Mouse (Mus musculus) kidney, postnatal 25 days (tissue): ENCODE data around the gene Hlcs.
A peak's percentile ranks its signal among the peaks of the same experiment; 100 is the strongest.

Experiments
- DNase-seq, 2 experiments: peaks; one replicate each; pipeline ENCODE4 v3.0.0; 2021; ENCODE audit warnings: mixed read lengths in 2 of 2

Hlcs gene

DNA sequence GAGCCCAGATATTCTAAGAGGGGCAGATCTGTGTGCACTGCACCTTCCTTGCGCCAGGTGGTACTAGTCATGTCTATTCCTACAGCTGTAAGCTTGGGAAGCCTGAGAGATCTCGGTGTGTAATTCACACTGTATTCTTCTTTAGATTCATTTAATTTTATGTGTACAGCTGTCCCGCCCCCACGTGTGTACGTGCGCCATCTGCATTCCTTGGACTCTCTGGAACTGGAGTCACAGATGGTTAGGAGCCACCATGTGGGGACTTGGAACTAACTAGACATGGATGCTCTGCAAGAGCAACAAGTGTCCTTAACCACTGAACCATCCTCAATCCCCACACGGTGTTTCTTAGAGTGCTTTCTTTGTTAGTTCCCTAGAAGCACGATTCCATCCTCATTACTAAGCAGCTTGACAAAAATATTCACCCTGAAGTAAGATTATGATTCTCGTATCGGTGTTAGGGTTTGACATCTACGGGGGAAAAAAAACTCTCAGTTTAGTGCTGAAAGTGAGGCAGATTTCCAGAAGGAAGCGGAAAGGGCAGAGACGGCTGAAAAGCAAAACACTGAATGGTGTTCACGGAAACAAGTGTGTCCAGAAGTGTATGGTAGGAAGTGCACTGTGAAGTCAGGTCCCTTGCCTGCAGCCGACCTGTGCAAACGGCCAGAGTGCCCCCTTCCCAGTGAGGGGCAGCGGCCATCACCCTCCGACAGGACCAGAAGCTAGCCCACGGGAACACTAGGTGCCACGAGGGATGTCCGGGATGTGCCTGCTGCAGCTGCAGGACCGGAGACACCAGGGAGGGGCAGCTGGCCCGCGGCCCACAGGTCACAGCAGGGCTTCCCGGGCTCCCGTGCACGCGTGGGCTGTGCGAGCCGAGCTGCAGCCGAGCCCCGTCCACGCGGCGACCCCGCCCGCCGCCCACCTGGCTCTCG lies 24.0 kb downstream of the Hlcs start:
- peak; percentile 31 to 64 for DNase-seq

DNA sequence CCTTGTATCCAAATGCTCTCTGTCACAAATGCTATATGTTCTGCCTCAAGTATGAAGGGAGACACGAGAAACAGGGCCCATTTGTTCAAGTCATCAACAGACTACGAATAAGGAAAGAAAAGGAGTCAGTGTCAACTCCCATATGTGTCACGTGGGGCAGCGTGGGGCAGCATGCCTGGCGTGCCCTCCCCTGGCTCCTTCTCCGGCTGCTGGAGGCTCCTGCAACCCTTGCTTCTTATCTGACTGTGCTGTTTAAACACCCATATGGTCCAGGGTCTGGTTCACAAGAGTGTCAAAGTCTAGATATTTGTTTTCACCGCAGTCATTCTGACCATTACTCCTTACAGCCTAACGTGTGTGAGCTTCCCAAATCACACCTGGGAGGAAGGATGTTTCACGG lies 25.5 kb downstream of the Hlcs start:
- no peak for DNase-seq

DNA sequence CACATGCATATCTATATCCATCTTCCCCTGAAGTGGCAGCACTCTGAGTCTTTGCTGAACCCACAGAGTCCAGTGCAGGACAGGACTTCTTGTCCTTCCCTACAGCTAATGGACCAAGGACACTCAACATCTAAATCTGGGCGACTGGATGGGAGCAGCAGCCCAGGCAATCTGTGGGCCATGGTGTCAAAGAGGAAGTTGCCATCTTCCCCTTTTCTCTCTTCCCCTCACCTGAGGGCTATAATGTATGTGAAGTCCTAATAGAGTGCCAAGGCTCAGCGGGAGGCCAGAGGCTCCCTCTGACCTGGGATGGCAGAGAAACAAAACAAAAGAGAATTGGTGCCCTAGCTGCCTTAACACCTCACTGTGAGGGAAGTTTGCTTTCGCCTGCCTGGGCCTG lies 29.4 kb downstream of the Hlcs start:
- DNase-seq: no peak

DNA sequence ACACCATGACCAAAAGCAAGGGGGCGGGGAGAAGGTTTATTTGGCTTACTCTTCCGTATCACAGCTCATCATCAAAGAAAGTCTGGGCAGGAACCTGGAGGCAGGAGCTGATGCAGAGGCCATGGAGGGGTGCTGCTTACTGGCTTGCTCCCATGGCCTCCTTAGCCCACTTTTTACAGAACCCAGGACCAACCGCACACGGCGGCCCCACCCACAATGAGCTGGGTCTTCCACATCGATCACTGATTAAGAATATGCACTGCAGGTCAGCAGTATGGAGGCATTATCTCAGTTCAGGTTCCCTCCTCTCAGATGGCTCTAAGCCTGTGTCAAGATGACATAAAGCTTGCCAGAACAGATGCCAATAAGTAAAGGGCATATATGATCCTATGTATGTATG lies 42.5 kb downstream of the Hlcs start:
- no peak for DNase-seq

DNA sequence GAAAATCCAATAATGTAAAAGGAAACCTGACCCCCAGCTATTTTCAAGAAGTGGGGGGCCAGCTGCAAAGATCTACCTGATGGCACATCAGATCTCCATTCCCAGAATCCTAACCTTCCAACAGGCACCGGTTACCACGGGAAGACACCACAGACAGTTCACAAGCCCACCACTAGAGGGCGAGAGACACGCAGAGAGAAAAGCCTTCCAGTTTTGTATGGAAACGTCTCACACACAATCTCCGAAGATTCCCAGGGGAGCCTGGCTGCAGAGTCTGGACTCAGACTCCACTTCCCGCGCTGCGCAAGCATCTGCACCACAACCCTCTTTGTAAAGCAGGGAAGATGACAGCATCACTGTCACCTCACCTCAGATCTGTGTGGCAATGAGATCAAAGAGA lies 43.7 kb downstream of the Hlcs start:
- peak; percentile 88 to 92 for DNase-seq

DNA sequence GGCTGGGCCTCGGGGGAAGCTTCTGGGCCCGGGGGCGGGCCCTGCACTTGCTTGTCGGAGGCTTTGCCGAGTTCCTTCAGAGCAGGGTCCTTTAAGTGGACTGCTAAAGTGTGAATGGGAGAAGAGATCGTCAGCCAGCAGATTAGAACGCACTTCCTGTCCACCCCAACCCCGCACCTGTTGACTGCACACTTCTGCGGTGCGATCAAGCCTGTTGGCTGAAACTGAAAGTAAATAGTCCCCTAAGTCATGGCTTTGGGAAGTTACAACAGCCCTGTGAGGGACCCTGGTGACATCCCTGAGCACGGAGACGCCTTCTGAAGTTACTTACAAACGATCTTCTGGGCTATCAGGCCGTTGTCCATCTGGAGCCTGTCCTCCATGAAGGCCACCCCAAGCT lies 45.2 kb downstream of the Hlcs start:
- DNase-seq: no peak

DNA sequence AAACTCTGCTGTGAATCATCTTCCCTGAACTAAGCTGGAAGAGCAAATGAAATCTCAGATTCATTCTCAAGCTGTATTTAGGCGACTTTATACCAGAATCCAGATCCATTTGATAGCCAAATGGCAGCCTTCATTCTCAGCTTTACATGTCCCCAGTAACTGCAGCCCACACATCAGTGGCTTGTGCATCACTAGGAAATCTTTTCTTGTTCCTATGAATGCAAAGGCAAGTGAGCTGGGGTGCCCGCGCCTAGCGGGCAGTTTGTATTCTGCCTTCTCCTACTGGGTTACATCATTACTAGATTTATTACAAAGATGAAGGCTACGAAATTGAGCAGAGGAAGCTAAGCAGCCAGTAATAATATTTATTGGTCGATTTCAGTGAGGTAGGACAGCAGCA lies 48.8 kb downstream of the Hlcs start:
- no peak for DNase-seq

DNA sequence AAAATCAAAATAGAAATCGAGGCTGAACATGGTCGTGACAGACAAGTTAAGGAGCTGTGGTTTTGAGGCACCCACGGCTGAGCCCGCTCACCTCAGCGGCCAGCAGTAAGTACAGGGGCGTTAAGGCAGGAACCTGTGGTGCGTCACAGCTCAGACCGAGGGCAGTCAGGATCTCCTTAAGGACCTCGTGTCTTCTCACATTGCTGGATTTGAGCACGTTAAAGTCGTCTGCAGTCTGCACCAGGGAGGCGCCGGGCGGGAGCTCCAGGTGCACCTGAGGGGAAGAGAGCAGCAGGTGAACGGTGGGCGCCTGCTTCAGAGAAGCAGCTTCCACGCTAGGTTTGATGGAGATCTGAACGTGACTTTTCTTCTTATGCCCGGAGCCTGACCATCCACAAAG lies 50.9 kb downstream of the Hlcs start:
- DNase-seq: peak in 1 of 2 experiments; percentile 27

DNA sequence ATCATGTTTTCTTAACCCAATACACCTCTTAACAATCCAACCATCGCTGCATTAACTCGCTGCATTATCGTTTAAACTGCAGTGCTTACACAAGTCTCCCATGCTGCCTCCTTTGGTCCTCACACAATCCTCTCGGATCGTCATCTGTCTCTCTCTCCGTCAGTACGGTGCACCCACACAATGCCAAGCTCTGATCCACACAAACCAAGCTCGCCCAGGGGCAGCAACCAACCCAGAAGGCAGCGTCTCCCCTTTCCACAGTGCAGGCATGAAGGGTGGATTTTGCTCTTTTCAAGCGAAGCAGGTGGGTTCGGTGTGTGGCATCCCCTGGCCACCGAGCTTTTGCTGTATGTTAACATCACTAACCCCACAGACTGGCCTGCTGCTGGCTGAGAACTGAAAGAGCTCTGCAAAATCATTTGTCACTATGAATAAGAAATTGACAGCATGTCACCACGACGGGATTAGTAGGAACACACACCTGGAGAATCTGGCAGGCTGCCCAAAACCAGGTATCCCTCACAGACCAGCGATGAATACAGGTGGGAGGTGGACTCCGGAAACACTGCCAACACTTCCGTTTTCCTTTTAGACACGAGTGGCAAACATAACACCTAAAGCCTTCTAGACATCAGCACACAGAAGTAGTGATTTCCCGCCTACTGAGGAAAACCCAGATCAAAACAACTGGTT lies 52.3 kb downstream of the Hlcs start:
- peak in 1 of 2 experiments; percentile 11 for DNase-seq

DNA sequence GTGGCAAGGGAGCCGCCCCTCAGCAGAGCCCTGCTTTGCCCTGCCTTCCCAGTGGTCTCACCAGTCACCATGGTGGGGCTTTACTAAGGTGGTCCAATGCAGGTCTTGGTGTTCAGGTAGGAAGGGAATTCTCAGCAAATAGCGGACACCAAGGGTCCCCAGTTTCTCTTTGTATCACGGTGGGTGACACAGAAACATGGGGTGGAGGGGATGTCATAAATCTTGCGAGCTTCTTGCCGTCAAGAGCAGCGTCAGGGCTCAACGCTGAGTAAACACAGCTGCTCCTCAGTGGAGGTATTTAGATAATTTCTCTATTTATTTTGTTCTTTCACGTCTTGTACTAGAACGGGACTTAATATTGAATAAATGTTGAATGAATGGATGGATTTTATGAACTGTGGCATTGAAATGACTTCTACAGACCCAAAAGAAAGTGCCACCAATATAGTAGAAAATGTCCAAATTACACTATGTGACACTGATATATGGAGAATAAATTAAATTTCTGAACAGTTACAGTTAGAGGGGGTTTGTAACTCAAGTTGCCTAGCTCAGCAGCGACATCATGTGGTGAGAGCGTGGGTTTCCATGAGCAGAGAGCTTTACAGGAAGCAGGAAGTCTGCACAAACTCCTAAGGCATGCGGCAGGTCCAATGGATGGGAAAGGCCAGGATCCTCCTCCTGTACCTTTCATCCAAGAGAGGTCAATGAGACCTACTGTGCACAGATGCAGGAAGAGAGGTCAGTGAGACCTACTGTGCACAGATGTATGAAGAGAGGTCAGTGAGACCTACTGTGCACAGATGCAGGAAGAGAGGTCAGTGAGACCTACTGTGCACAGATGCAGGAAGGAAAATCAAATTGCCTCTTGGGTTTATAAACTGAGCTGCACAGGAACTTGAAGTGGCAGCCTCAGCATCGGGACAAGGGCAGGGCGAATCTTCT lies 54.7 kb downstream of the Hlcs start:
- peak; percentile 81 to 88 for DNase-seq

DNA sequence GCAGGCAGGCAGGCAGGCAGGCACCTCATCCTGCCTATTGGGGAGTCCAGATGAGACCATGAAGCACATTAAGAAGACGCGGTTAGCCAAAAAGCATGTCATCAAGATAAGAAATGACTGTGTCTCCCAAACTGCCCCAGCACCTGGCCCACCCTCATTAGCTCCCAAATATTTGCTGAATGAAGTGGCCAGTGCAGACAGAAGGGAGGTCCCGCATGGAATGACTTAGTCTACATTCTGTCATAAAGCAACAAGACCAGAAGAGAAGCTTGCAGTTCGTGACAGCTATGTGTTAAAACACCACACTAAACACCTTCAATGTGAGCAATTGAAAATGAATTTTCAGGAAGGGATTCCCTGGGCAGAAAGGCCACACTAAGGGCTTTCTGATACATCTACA lies 57.8 kb downstream of the Hlcs start:
- no peak for DNase-seq

DNA sequence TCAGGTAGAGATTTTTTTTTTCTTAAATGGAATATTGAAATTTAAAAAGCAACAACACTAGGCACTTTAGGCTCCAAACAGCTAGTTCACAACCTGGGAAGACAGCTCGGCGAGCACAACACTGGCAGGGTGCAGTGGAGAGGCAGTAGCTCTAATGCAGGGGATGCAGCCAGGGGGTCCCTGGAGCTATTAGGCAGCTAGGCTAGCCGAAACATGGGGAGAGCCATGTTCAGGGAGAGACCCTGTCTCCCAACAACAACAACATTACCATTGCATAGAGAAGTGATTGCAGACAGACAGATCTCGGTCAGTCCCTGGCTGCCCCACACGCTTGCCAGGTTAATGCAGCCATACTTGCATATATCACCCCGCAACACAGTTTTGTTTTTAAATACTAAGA lies 58.3 kb downstream of the Hlcs start:
- no peak for DNase-seq

DNA sequence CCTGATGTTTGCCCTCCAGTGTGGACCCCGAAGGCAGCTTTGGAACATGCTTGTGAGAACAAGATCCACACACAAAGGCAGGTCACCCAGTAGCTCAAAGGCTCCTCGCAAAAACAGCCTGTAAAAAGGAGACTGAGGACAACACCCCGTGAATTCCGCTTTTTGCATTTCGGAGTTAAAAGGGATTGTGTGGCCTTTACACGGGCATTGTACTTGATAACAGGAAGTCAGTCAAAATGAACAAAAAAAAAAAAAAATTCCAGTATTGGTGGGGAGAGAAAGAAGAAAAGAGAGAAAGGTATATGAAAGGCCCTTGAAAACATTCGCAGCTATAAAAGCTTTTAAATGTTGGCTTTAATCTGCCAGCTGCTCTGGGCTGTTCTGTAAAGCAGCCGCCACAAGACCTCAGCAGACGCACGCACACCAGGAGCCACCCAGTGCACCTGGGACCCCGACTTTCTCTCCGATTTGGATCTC lies 58.9 kb downstream of the Hlcs start:
- no peak for DNase-seq

DNA sequence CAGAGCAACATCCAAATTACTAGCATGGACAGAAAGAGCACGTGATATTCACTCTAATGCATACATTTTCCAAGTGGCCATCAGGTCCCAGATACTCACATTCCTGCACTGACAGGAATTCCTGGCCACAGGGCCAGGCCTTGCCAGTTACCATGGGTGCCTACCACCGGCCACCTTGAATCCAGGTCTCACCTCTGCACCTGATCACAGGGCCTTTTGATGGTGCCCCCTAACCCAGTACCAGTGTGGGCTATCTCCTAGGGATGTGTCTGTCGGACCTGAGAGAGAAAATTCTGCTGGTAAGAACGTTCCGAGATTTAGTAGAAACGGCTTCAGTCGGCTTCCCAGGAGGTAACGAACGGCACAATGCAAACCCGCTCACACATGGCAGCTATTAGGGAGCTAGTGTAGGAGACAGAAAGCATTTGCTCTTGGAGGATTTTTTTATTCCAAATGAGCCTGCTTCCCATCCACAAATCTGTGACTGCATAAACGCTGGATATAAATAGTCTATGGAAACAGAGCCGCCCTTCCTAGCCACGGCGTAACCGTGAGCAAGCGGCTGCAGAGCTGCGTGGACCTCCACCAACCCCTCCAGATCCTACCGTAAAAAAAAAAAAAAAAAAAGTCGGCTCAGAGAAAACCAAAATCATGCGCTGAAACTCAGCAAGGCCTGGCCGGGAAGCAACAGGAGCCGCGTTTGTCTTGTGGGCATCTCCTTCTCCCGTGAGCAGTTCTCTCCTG lies 59.5 kb downstream of the Hlcs start:
- DNase-seq: no peak

DNA sequence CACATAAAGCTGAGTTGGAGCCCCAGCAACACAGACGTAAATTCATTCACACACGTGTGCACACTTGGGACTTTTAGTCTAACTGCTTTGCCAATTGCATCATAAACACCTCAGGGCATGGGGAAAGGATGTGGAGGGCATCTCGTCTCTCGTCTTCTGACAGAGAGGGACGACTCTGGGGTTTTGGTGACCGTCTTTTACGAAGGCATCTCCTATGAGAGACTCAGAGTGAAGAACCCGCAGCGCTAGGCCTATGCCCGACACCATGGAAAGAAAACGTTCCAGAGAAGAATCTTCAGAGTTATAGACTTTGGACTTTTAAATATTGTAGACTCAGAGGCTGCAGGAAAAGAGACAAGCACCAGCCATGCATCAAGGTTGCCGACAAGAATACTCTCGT lies 61.6 kb downstream of the Hlcs start:
- no peak for DNase-seq

DNA sequence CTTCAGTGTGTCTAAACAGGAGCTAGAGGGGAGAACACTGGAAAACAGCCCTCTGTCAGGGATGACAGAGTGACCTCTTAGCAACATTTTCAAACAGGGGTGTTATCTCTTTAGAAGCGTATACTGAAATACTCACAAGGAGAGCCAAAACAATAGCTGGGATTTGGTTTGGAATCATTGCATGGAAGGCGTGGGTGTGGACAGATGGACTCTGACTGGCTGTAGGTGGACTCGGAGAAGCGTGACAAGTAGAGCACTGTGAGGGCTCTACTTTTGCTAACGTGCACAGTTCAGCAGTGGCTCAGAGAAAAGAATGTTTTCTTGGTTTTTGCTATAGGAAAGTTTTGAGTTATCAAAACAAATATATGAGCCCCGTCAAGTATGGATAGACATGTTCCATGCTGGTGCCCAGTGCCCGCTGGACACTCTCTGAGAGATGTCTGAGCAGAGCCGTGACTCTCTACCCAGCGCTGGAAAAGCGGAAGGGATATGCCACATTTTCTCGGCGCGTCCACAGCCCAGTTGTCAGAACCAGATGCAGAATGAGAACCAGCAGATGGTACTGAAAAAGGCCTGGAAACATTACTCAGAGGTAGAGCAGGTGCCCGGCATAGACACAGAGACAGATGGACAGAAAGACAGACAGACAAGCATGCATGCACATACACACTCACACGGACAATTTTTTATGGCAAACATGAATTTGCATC lies 62.6 kb downstream of the Hlcs start:
- DNase-seq: no peak

DNA sequence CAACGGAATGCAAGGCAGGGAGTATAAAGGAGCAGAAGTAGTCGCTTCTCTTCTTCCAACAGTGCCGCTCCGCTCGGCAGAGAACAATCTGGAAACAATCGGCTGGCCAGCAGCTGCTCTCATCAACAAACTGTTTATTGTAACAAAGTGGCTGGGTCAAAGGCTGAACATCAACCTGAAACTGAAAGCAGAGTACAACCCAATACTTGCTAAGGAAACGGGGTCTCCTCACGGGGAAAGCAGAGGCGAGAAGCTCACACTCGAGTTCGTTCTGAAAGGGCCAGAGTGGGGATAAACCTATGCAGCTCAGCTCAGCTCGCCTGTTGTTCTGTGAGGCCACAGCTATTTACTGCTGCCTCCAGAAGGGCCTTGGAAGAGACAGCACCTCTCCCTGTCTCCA lies 63.2 kb downstream of the Hlcs start:
- no peak for DNase-seq

DNA sequence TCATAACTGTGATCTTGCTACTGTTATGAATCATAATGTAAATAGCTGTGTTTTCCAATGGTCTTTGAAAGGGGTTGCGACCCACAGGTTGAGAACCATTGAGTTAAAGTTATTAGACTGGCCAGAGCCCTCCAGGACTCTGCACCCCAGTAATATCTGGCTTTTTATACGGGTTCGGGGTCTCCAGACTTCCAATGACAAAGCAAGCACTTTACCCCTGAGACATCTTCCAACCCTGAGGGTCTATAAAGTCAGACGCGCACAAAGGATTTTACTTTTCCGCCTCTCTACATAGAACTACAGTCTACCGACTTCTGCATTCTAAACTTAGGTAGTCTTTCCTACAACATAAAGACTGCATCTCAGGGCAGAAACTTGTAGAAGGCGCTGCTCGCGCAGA lies 63.7 kb downstream of the Hlcs start:
- no peak for DNase-seq

DNA sequence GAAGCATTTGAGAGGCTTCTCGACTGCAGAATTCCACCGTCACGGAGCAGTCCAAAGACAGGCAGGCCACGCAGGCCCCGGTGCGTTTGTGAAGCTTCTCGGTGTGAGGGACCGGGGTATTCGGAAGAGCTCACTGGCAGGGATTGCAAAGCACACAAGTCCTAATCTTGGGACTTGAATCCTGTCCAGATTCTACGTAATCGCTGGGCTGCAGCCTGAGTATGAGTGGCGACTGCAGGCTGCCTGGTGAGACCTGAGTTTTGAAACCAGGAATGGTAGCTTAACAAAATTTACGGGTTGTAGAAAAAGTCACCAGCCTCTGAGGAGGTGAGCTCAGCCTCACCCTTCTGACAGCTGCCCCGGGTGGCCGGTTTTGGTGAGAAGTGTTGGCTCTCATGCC lies 64.7 kb downstream of the Hlcs start:
- no peak for DNase-seq

DNA sequence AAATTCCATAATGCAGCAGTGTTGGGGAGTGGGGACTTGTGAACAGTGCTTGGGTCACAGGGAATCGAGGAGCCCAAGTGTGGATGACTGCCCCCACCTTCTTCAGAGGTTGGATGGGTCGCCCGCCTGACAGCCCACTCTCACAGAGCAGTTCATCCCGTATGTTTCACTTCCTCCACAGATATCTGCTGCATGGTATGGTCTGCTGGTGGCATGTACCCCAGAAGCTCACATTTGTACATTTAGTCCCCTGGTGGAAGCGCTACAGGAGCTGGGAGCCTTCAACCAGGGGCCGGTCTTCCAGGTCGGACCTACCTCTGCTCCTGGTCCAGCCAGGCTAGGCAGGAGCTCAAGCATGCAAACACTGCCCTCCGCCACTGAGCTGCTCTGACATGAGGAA lies 66.4 kb downstream of the Hlcs start:
- DNase-seq: no peak

DNA sequence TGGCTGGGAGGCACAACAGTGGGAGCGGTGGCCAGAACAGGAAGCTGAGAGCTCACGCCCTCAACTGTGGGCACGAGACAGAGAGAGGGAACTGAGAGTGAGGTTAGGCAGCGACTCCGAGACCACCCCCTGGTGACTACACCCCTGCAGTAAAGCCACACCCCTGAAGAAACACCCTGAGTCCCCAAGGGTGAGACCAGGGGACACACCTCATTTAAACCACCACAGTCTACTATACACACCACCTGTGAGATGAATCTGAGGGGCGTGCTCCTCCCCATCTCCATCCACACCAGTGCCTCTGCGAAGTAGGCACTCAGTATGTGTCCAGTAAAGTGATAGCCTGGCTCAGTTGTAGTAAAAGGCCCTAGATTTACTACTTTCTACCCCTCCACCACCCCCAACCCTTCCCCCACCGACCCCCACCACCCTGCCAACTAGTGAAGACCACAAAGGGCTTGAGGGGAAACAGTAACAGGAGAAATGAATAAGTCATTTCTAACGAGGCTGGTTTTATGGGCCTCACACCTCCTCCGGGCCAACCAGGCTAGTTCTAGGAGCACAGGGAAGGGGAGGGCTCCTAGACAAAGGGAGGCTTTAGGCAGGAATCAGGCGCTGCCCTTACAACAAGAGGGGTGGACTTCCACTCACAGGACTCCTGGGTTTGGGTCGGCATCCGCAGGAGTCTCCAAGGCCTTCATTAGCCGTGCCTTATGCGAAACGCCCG lies 67.2 kb downstream of the Hlcs start:
- no peak for DNase-seq
